Mouse (Mus musculus) c-Kit-positive CD71-negative TER-119-negative erythroid progenitor cells, embryonic 14.5 days (primary cell): ENCODE results near the gene H2al1a.

ENCODE experiments used
- DNase-seq: peaks from one replicate; pipeline ENCODE4 v3.0.0-alpha.2; 2013; ENCODE audit warnings: low read depth

H2al1a gene

GRCm38 (mm10) chrX:11345762-11346161, 46.7 kb downstream of the H2al1a start:
- no peak for DNase-seq

- DNase-seq = no peak
Observed at GRCm38 (mm10) chrX:11346756-11347155, 47.7 kb downstream of the H2al1a start.
